Mouse (Mus musculus) brown adipose tissue, adult 24 weeks (tissue): Measurements from ENCODE around the gene Ppme1. TPM values are rescaled to one million over a fixed set of nuclear protein-coding genes. Genes with fewer than 3 reads are reported as not detected.
A peak's percentile ranks its signal among the peaks of the same experiment; 100 is the strongest.

Source experiments
- H3K27ac ChIP-seq: fragments of 200-500 bp; replicated peaks from 2 replicates; pipeline ENCODE4 v1.5.1; 2012; ENCODE audit warnings: low read depth, mild to moderate bottlenecking, low read length
- H3K4me1 ChIP-seq: fragments of 200-500 bp; 2 replicates; pipeline ENCODE4 v1.6.1; 2012; ENCODE audit warnings: low read length, mixed read lengths; ENCODE audit not compliant: control insufficient read depth, insufficient read depth, insufficient read length
- H3K4me3 ChIP-seq: fragments of 200-500 bp; 2 replicates; pipeline ENCODE4 v1.5.1; 2012; ENCODE audit warnings: low read depth, mild to moderate bottlenecking, low read length, moderate library complexity; ENCODE audit not compliant: insufficient read depth
- polyA plus RNA-seq: library from polyadenylated mRNA; stranded (reverse); fragments of >200 nt; gene quantifications from 2 replicates; pipeline ENCODE4 v1.2.4, GENCODE M21; 2012; ENCODE audit not compliant: missing spikeins, insufficient read depth, insufficient read length

Gene Ppme1
- polyA plus RNA-seq, 1 experiment: 38.1 TPM

- Histone ChIP-seq H3K27ac (no peak overlapping the region), H3K4me3 (no peak overlapping the region), H3K4me1 (no peaks in the 10 kb centered on the region)
These were observed 64.0 kb downstream of the Ppme1 start for GRCm38 (mm10) chr7:100307872-100308653.

GRCm38 (mm10) chr7:100305894-100306293 is 66.2 kb downstream of the Ppme1 start:
- Histone ChIP-seq H3K27ac (no peak overlapping the region), H3K4me1 (no peaks in the 10 kb centered on the region), H3K4me3 (no peak overlapping the region)

- Histone ChIP-seq H3K27ac (no peak overlapping the region), H3K4me1 (no peaks in the 10 kb centered on the region), H3K4me3 (no peak overlapping the region)
These were observed 69.8 kb downstream of the Ppme1 start for GRCm38 (mm10) chr7:100302316-100302715.

GRCm38 (mm10) chr7:100301390-100301789 is 70.7 kb downstream of the Ppme1 start:
- Histone ChIP-seq H3K4me1 (no peaks in the 10 kb centered on the region), H3K27ac (no peak overlapping the region), H3K4me3 (no peak overlapping the region)

- H3K27ac ChIP-seq: no peak overlapping the region
- H3K4me3 ChIP-seq: no peak overlapping the region
- H3K4me1 ChIP-seq: no peaks in the 10 kb centered on the region
These were observed 73.1 kb downstream of the Ppme1 start for GRCm38 (mm10) chr7:100298861-100299510.

GRCm38 (mm10) chr7:100296699-100297098 is 75.4 kb downstream of the Ppme1 start:
- H3K4me3 ChIP-seq: no peak overlapping the region
- no peak overlapping the region for H3K27ac ChIP-seq
- no peaks in the 10 kb centered on the region for H3K4me1 ChIP-seq

GRCm38 (mm10) chr7:100295745-100296144 is 76.4 kb downstream of the Ppme1 start:
- no peak overlapping the region for H3K4me3 ChIP-seq
- no peak overlapping the region for H3K27ac ChIP-seq
- no peaks in the 10 kb centered on the region for H3K4me1 ChIP-seq

- Histone ChIP-seq H3K4me3 (no peak overlapping the region), H3K27ac (no peak overlapping the region), H3K4me1 (no peaks in the 10 kb centered on the region)
These were observed 78.6 kb downstream of the Ppme1 start for GRCm38 (mm10) chr7:100293546-100293945.

GRCm38 (mm10) chr7:100288622-100289021 is 83.5 kb downstream of the Ppme1 start:
- peak overlapping the region; percentile 23; the same call in 1 of the 2 replicates for H3K4me3 ChIP-seq
- no peaks in the 10 kb centered on the region for H3K4me1 ChIP-seq
- no peak overlapping the region for H3K27ac ChIP-seq

GRCm38 (mm10) chr7:100287748-100288578 is 84.1 kb downstream of the Ppme1 start:
- no peak overlapping the region for H3K27ac ChIP-seq

GRCm38 (mm10) chr7:100285383-100285782 is 86.7 kb downstream of the Ppme1 start, which contains the start of gene P4ha3:
Gene P4ha3, plus strand, starts transcription at chr7:100285520.
- Histone ChIP-seq H3K4me1 (no peaks in the 10 kb centered on the region), H3K4me3 (no peak within 1 kb of the TSS; the same call in 1 of the 2 replicates), H3K27ac (no peak within 1 kb of the TSS)

More at GRCm38 (mm10) chr7:100287748-100288578, 84.1 kb downstream of the Ppme1 start:
- H3K4me3 ChIP-seq: peak overlapping the region; percentile 23; the same call in 1 of the 2 replicates
- no peaks in the 10 kb centered on the region for H3K4me1 ChIP-seq

GRCm38 (mm10) chr7:100283298-100283697 is 88.8 kb downstream of the Ppme1 start:
- Histone ChIP-seq H3K27ac (no peak overlapping the region), H3K4me1 (no peaks in the 10 kb centered on the region), H3K4me3 (no peak overlapping the region)

- Histone ChIP-seq H3K27ac (no peak overlapping the region), H3K4me1 (no peaks in the 10 kb centered on the region), H3K4me3 (no peak overlapping the region)
These were observed 90.5 kb downstream of the Ppme1 start for GRCm38 (mm10) chr7:100281596-100281995.

- Histone ChIP-seq H3K4me1 (no peaks in the 10 kb centered on the region), H3K4me3 (no peak overlapping the region), H3K27ac (no peak overlapping the region)
These were observed 92.3 kb downstream of the Ppme1 start for GRCm38 (mm10) chr7:100279803-100280202.
